Mouse (Mus musculus) mesoderm, embryonic 11.5 days (tissue): ENCODE results near the gene Sars.
A peak's percentile ranks its signal among the peaks of the same experiment; 100 is the strongest.

Experiments
- DNase-seq: peaks from one replicate; pipeline ENCODE4 v3.0.0-alpha.2; 2012; ENCODE audit warnings: low read depth, low spot score

The Sars gene

GRCm38 (mm10) chr3:108392793-108393192 lies 52.2 kb downstream of the Sars start:
- DNase-seq: no peak

- DNase-seq: no peak
These were observed 52.7 kb downstream of the Sars start for GRCm38 (mm10) chr3:108392299-108392698.

GRCm38 (mm10) chr3:108389111-108389545 lies 55.9 kb downstream of the Sars start:
- peak; percentile 97 for DNase-seq

DNA sequence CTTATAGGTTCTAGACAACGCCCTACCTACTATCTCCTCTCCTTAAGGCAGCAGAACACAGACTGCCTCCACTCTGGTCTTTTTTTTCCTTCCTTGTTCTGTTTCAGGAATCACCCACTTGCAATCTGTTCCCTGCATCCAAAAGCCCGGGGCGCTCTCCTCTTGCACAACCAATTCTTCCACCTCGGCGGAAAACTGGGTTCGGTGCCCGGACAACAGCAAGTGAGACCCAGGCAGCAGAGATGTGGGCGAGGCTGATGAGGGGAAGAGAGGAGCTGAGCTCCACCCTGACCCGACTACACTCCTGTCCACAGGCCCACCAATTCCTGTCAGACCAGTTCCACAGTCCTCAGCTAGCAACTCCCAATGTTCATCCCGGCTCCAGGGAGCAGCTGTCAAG lies 58.8 kb downstream of the Sars start:
- no peak for DNase-seq

- DNase-seq: no peak
These were observed 60.6 kb downstream of the Sars start for GRCm38 (mm10) chr3:108384425-108384824.

- DNase-seq: peak; percentile 90
These were observed 61.3 kb downstream of the Sars start, which contains the start of gene Psrc1 for GRCm38 (mm10) chr3:108383485-108384354. Gene Psrc1, plus strand, starts transcription at chr3:108383839.

DNA sequence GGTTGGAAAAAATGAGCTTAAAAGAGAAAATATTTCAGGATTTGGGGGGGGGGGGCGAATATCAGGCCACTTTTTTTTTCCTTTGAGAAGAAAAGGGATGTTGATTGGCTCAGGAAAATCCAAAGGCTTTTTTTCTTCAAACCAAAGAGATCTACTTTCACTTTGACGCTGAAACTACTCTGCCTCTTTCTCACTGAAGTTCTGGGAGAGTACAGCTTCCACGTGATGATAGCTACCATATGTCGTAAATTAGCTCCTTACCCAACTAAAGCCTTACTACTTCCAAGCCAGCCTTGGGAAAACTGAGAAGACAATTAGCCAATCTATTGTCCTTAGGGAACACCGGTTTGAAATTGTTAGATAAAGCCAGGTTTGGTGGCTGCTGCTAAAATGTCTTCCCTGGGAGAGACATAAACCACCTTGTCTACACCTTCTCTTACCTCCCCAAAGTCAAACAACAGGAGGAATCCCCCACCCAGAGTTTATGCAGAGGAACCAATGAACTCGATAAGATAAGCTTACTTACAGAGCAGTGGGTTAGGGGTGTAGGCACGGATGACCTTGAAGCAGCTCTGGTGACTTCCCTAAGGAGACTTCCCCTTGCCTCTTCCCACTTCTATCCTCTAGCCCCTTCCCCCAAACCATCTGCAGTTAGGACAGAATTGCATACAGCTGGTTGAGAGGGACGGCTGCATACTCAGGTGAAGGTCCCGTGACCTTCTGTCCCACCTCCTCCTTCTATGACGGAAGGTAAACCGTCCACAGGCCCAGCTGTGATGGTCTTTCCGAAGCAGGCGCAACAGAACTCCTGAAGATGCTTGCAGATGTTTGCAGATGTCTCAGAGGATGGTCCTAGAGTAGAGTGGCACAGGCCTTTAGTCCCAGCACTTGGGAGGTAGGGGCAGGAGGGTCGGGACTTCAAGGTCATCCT lies 62.8 kb downstream of the Sars start:
- DNase-seq: no peak

GRCm38 (mm10) chr3:108380695-108381094 lies 64.3 kb downstream of the Sars start:
- no peak for DNase-seq

GRCm38 (mm10) chr3:108378875-108379663 lies 65.9 kb downstream of the Sars start:
- no peak for DNase-seq
